Mouse (Mus musculus): Measurements from ENCODE around the gene Glyatl3. TPM values are rescaled to one million over a fixed set of nuclear protein-coding genes. Genes with fewer than 3 reads are reported as not detected.

Gene Glyatl3
- polyA plus RNA-seq, 1 experiment, result not detected

DNA sequence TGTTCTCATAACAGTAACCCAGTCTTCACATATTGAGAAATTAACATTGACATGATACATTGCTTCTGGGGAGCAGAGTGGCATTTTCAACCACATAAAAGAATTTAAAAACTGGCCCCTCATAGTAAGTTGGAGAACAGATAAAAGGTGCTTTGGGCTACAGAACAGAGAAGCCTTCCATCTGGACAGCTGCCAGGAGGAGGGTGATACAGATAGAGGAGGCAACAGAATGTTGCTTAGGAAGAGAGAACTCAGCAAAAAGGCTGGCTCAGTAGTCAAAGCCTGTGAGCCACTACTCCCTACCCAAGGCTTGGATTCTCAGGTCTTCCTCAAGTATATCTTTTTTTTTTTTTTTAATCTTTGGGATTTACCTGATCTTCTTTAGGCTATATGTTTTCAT, 59.1 kb downstream of the Glyatl3 start:
- H3K4me1 ChIP-seq (ENCODE audit: control insufficient read depth, insufficient read depth, insufficient read length, low read length), result no peaks in the 10 kb centered on the region
- TF ChIP-seq CTCF (IDR thresholded peaks at IDR 0.05; ENCODE audit: extremely low read depth, insufficient read length, insufficient replicate concordance, low read depth, low read length) (no peak), POLR2A (IDR thresholded peaks at IDR 0.05; ENCODE audit: low read depth, low read length) (no peak)
- no peaks in the 10 kb centered on the region for H3K36me3 ChIP-seq (ENCODE audit: control insufficient read depth, insufficient read depth, low read length)
- no peaks in the 10 kb centered on the region for H3K27me3 ChIP-seq (ENCODE audit: control insufficient read depth, insufficient read depth, low read length)
- no peak overlapping the region for H3K4me3 ChIP-seq (ENCODE audit: low read depth, low read length)
- H3K27ac ChIP-seq (ENCODE audit: insufficient read depth, low read depth, low read length), result no peak overlapping the region

Other genes starting within 250 kb of the Glyatl3 start
- gene Esp1, start 187.2 kb downstream of the Glyatl3 start, polyA plus RNA-seq (2012; rRNA removed), result not detected in 2 replicates
- gene Crisp2, start 107.3 kb downstream of the Glyatl3 start, polyA plus RNA-seq (2012; rRNA removed), result not detected in 2 replicates
- not detected in 2 replicates for gene Rhag, start 103.2 kb downstream of the Glyatl3 start, polyA plus RNA-seq (2012; rRNA removed)
- 7.7 and 13.6 TPM in 2 replicates for gene 9130008F23Rik, start 33.8 kb downstream of the Glyatl3 start, polyA plus RNA-seq (2012; rRNA removed)
- 2.8 and 4.7 TPM in 2 replicates for gene Mut, start 20.3 kb upstream of the Glyatl3 start, polyA plus RNA-seq (2012; rRNA removed)
- gene Cenpq, start 20.7 kb upstream of the Glyatl3 start, polyA plus RNA-seq (2012; rRNA removed), result 0.19 and 0.22 TPM in 2 replicates